Mouse (Mus musculus): Measurements from ENCODE around the gene Mat2a.

The Mat2a gene

DNA sequence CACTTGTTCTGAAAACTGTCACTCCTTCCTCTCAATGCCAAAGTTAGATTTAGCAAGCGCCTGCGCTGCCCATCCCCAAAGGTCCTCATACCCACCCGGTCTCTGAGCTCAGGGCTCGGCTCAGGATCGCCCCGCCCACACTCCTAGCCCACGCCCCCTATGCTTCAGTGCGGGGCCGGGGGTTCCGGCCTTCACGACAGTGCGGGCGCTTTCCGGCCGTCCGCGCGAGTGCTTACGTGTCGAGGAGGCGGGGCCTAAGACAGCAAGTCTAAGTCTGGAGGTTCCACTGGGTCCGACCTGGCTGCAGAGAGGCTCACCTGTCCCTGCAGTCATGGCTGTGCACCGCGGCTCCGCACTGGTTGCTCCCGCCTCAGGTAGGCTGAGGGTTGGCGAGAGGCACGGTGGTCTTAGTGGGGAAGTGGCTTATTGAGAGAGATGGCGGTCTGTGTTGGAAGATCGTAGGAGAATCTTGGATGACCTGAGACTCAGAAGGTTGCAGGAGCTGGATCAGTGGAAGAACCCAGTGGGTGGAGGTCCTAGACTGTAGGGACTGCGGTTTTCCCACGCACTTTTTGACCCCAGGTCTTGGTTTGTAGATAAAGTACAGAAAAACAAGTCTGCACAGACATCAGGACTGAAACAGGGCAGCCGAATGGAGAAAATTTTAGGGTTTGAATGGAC lies 25.1 kb downstream of the Mat2a start, which contains the start of gene Ggcx:
TSS of gene Ggcx (plus strand) at position 233 of the 681 bp plus-strand sequence.
- DNase-seq: peak; percentile 96

DNA sequence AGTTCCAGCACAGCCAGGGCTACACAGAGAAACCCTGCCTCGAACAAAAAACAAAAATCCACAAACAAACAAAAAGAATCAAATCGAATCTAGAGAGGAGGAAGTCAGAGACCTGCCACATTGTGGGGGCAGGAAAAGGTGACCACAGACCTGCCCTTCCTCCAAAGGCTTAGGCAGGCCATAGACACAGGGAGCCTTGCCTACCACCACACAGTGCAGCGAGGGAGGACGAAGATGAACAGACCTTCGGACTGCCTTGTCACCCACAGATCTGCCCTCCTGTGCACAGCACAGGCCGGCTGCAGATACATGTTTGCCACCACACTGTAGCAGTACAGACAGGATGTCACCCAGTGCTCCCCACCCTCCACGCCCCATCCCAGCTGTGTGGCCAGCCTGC lies 28.8 kb downstream of the Mat2a start:
- DNase-seq: peak in 1 of 2 experiments; percentile 18

DNA sequence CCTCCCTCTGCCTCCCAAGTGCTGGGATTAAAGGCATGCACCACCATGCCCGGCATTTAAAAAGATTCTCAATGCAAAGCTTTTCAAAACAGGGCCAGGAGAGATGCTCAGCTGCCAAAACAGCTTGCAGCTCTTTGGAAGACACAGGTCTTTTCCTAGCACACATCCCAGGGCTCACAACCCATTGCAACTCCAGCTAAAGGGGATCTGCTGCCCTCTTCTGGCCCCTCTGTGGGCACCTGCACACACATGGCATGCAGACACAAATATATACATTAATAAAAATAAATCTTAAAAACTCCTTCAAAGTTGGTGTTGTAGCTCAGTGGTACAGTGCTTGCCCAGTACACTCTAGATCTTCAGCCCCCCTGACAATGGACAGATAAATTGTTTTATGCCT lies 29.4 kb downstream of the Mat2a start:
- DNase-seq: peak in 1 of 2 experiments; percentile 22

- peak; percentile 72 to 79 for DNase-seq
These were observed 29.8 kb downstream of the Mat2a start for GRCm38 (mm10) chr6:72409567-72409966.

- DNase-seq: peak; percentile 87 to 91
These were observed 32.2 kb downstream of the Mat2a start for GRCm38 (mm10) chr6:72407119-72407518.

DNA sequence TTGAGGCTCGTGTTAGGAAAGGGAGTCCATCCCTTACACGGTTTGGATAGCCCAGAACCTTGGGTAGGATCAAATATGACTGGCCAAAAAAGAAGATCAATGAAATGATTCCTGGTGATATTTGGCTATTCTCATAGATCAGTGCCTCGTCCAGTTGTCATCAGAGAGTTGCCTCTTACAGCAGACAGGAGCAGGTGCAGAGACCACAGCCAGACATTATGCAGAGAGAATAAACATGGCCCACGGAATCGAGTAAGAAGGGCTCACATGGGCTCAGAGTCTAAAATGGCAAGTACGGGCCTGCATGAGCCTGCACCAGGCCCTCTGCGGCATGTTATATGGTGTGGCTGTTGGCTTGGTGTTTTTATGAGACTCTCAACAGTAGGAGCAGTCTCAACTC lies 34.0 kb downstream of the Mat2a start:
- no peak for DNase-seq

GRCm38 (mm10) chr6:72401875-72402274 lies 37.5 kb downstream of the Mat2a start:
- peak; percentile 88 to 92 for DNase-seq

DNA sequence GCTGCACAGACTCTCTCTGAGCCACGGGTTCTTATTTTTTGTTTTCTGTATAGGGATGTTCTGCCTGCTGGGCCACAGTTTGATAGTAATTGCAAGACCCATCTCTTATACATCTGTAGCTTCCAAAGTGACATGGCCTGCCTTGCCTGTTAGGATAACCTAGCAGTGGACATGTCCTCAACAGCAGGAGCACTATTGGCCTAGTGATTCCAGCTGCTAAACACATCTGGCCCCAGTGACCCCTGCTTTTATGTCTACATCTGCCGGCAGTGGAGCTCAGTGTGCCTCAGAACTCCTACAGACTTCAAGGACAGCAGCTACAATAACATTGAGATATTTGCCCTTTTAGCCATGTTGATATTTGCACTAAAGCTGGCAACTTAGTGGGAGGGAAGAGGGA lies 39.4 kb downstream of the Mat2a start:
- no peak for DNase-seq

- no peak for DNase-seq
These were observed 42.5 kb downstream of the Mat2a start for GRCm38 (mm10) chr6:72396837-72397251.

- no peak for DNase-seq
These were observed 47.0 kb downstream of the Mat2a start for GRCm38 (mm10) chr6:72392341-72392740.

- peak; percentile 46 to 55 for DNase-seq
These were observed 48.4 kb downstream of the Mat2a start for GRCm38 (mm10) chr6:72390795-72391521.

DNA sequence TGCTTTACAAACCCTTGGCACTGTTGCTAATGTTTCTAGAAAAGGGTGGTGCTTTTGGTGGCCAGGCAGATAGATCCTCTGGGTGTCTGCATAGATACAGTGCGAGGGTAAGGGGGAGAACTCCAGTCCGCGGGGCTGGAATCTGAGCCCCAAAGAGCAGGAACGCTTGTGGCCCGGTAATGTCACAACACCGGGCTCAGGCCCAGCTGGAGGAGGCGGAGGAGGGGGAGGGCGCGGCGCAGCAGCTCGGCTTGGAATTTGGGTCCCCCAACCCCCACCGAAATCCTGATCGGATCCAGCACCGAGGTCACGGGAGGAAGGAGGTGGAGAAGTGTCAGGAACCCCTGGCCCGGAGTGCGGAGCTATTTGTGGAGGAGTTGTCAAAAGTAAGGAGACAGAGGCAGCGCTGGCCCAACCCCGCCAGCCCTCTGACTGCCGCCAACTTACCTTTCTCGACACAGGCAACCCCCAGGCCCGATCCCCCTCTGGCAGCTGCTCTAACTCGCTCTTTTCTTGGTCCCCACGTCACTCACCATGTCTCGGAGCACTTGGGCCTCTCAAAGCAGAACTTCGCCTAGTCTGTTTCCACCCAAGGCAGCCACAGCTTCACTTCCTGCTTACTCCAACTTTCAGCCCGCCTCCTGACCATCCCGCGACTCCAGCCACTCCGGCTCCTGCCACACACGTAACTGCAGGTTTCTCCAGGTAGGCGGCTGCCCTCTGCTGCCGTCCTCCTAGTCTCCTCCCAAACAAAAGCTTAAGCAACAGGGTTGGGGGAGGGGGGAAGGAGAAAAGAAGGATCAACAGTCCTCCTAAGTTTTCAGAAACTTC lies 49.2 kb downstream of the Mat2a start, which contains the start of gene Vamp8:
TSS of gene Vamp8 (minus strand) at position 763 of the 831 bp plus-strand sequence.
- peak; percentile 74 to 76 for DNase-seq

GRCm38 (mm10) chr6:72389471-72389940 lies 49.9 kb downstream of the Mat2a start:
- DNase-seq: peak in 1 of 2 experiments; percentile 77

GRCm38 (mm10) chr6:72388791-72389329 lies 50.5 kb downstream of the Mat2a start:
- no peak for DNase-seq

- no peak for DNase-seq
These were observed 51.1 kb downstream of the Mat2a start for GRCm38 (mm10) chr6:72388266-72388665.

- no peak for DNase-seq
These were observed 51.5 kb downstream of the Mat2a start for GRCm38 (mm10) chr6:72387816-72388215.

DNA sequence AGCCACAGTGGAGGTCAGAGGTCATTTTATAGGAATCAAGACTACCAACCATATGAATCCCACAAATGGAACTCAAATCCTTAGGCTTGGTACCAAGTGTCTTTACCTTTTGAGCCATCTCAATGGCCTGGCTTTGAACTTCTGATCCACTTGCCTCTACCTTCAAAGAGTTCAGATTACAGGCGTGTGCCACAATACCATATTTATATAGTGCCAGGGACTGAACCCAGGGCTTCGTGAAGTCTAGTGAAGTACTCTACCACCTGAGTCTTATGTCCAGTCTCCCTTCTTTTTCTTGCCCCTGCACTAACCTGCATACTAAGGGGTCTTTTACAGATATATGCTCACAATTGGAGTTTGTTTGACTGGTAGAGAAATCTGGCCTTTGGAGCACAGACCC lies 52.8 kb downstream of the Mat2a start:
- no peak for DNase-seq

GRCm38 (mm10) chr6:72385258-72385657 lies 54.1 kb downstream of the Mat2a start:
- DNase-seq: no peak

DNA sequence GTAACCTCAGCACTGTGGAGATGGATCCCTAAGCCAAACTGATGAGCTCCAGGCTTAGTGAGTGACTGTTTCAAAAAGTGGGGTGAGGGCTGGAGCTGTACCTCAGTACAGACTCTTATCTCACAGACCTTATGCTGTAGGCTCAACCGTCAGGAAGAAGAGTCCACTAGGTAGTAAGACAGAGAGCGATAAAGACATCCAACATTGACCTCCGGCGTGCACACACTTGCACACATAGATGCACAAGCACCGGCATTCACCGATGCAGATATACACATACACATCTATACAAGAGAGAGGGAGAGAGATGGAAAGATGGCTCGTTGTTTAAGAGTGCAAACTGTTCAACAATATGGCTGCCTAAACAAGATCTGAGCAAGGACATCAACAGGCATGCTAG lies 55.4 kb downstream of the Mat2a start:
- DNase-seq: no peak

GRCm38 (mm10) chr6:72383142-72383820 lies 56.1 kb downstream of the Mat2a start:
- DNase-seq: no peak
